Mouse (Mus musculus) olfactory bulb, adult 2 months (tissue): Measurements from ENCODE around the gene U2surp. TPM values are rescaled to one million over a fixed set of nuclear protein-coding genes. Genes with fewer than 3 reads are reported as not detected.

Experiments
- H3K27ac ChIP-seq: fragments of 200-500 bp; 2 replicates; pipeline ENCODE4 v1.5.1; 2012; ENCODE audit warnings: low read depth, low read length; ENCODE audit not compliant: insufficient read depth
- H3K4me1 ChIP-seq: fragments of 200-500 bp; 2 replicates; pipeline ENCODE4 v1.6.1; 2012; ENCODE audit warnings: low read length; ENCODE audit not compliant: control insufficient read depth, insufficient read depth
- H3K4me3 ChIP-seq: fragments of 200-500 bp; 2 replicates; pipeline ENCODE4 v1.5.1; 2012; ENCODE audit warnings: mild to moderate bottlenecking, low read depth, low read length, moderate library complexity; ENCODE audit not compliant: insufficient read depth
- CTCF ChIP-seq: fragments of 200-500 bp; IDR thresholded peaks from 2 replicates; pipeline ENCODE4 v1.5.1; 2012; ENCODE audit warnings: low read depth, mild to moderate bottlenecking, low read length, moderate library complexity; ENCODE audit not compliant: insufficient read depth
- POLR2A ChIP-seq: fragments of 200-500 bp; IDR thresholded peaks from 2 replicates; pipeline ENCODE4 v1.6.1; 2012; ENCODE audit warnings: mild to moderate bottlenecking, low read depth, low read length, moderate library complexity; ENCODE audit not compliant: insufficient read depth
- WGBS: fragments of 180-500 bp; shearing (Covaris S2); methylation state at CpG from one replicate; pipeline ENCODE4 v1.1.7; 2018; 5-methylcytosine and 5-hydroxymethylcytosine counted together
- polyA plus RNA-seq: library from polyadenylated mRNA; stranded (reverse); fragments of >200 nt; gene quantifications from 2 replicates; pipeline ENCODE4 v1.2.4, GENCODE M21; 2012; ENCODE audit warnings: low replicate concordance; ENCODE audit not compliant: missing spikeins, insufficient read depth, insufficient read length

Gene U2surp
- polyA plus RNA-seq, 1 experiment: not detected

- no peak for TF ChIP-seq CTCF
- TF ChIP-seq POLR2A: no peak
- H3K4me3 ChIP-seq: no peak overlapping the region
- H3K27ac ChIP-seq: no peak overlapping the region
- 0 out of 2 replicates have a peak, but pooled peaks cover 3% of the 10 kb centered on the region for H3K4me1 ChIP-seq
Measured at GRCm38 (mm10) chr9:95541208-95541607, 29.4 kb upstream of the U2surp start.

DNA sequence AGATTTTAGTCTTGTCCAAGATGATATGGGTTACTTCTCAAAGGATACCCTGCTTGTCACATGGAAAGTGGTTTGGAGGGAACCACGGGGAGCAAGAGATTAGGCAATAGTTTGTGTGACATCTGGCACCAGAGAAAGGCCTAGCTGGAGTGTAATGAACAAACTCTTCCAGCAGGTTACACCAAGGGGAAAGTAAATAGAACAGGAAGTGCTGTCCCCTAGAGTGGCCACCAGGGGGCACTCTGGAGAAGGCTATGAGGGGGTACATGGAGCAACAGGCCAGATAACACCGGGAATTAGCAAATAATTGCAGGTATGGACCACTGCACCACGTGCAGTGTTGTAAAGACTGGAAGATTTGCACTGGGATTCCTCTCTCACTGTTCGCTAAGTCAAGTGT, 28.7 kb upstream of the U2surp start:
- 57% methylated on average over 4 of the region's 4 CpGs for WGBS
- TF ChIP-seq POLR2A (no peak), CTCF (no peak)

DNA sequence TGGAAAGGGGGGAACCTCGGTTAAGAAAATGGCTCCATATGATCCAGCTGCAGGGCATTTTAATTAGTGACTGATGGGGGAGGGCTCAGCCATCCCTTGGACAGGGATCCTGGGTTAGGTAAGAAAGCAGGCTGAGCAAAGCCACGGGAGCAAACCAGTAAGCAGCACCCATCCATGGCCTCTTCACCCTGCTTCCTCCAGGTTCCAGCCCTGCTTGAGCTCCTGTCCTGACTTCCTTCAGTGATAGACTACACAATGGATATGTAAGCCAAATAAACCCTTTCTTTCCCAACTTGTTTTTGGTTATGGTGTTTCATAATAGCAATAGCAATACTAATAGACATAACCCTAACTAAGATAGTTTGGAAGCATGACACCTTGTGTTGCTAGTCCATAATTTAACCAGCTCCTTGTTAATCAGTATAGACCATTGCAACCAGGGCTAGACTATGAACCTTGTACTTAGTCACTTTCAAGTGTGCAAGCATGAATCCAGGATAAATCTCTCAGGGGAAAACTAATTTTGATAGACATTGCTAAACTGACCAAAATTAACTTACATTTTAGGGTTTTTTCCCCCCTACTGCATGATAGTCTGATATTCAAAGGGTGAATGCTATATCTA, 27.5 kb upstream of the U2surp start:
- Histone ChIP-seq H3K4me1 (0 out of 2 replicates have a peak, but pooled peaks cover 3% of the 10 kb centered on the region), H3K4me3 (no peak overlapping the region), H3K27ac (no peak overlapping the region)
- 73% methylated on average over 2 of the region's 2 CpGs for WGBS
- no peak for TF ChIP-seq CTCF
- TF ChIP-seq POLR2A: no peak

More for the DNA sequence above, 28.7 kb upstream of the U2surp start:
- no peak overlapping the region for H3K4me3 ChIP-seq
- no peak overlapping the region for H3K27ac ChIP-seq
- 0 out of 2 replicates have a peak, but pooled peaks cover 3% of the 10 kb centered on the region for H3K4me1 ChIP-seq

GRCm38 (mm10) chr9:95533817-95534216, 22.0 kb upstream of the U2surp start:
- Histone ChIP-seq H3K27ac (no peak overlapping the region), H3K4me3 (no peak overlapping the region), H3K4me1 (no peaks in the 10 kb centered on the region)
- 31% methylated on average over 6 of the region's 6 CpGs for WGBS
- TF ChIP-seq CTCF: no peak
- TF ChIP-seq POLR2A: no peak

DNA sequence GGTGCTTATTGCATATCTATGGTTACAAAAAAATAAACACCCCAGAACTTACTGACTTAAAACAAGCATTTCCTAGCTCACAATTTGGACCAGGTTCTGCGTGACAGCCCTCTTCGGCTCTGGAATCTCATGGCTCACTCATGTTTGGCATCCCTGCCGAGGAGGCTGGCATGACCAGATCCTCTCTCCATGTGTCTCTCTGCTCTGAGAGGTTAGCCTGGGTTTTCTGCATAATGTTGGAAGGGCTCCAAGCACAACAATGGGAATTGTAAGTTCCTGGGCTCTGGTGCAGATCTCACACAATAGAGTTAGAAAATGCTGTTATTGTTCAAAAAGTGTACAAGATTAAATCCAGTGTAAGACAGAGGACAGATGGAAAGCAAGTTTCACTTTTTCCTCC, 19.3 kb upstream of the U2surp start:
- 41% methylated on average over 3 of the region's 3 CpGs for WGBS

DNA sequence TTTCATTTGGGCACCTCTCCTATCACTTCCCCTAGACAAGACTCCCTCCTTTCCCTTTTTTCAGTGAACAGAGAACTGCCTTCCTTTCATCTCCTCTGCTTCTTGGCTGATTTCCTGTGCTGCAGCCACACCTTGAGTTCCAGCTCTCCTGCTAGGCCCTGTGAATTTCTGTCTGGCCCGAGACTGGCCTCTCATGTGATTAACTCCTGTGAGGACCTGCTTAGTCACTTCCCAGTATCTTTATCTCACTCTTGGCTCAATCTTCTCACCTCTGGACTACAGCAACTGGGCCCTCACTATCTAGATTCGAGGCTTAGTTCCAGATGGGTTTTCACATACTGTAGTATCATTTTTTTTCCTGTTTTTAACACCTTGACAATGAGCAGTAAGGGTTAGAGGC, 15.9 kb upstream of the U2surp start:
- 64% methylated on average over 2 of the region's 2 CpGs for WGBS
- no peaks in the 10 kb centered on the region for H3K4me1 ChIP-seq
- TF ChIP-seq CTCF (no peak), POLR2A (no peak)
- no peak overlapping the region for H3K4me3 ChIP-seq
- no peak overlapping the region for H3K27ac ChIP-seq

More for the DNA sequence above, 19.3 kb upstream of the U2surp start:
- Histone ChIP-seq H3K27ac (no peak overlapping the region), H3K4me1 (no peaks in the 10 kb centered on the region), H3K4me3 (no peak overlapping the region)
- TF ChIP-seq CTCF (no peak), POLR2A (no peak)

DNA sequence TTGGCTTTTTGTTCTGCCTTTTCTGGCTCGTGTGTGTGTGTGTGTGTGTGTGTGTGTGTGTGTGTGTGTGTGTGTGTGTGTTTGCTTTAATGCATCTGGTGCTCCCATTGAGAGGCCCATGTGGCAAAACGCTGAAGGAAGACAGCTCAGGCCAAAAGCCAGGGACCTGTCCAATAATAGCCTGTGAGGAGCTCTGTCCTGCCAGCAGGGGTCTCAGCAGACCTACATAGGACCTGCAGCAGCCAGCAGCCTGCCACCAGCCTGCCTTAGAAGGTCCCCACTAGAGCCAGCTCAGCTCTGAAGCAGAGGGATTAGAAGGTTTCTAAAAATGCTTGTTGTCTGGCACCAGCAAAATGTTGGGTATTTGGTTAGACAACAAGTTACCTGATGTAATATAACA, 14.2 kb upstream of the U2surp start:
- H3K27ac ChIP-seq: no peak overlapping the region
- H3K4me1 ChIP-seq: peaks cover 2% of the 10 kb centered on the region
- TF ChIP-seq POLR2A (no peak), CTCF (no peak)
- no peak overlapping the region for H3K4me3 ChIP-seq
- 4% methylated on average over 2 of the region's 2 CpGs for WGBS

DNA sequence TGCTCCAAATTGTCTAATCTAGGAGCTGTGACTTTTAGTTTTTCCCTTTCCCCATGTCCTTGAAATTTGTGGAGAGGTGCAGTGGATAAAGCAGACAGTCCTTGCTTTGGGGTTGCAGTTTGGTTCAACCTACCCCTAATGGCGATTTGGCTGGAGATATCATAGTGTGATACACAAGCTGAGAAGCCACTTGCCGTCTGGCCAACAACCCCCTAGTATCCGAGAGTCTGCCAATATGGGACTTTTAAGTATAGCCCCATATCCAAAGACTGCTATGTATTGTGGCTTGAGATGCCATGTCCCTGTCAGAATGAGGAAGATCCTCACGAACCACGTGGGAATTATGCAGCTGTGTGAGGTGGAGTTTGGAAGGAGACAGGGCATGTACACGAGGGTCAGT, 13.6 kb upstream of the U2surp start:
- TF ChIP-seq POLR2A (no peak), CTCF (no peak)
- peaks cover 2% of the 10 kb centered on the region for H3K4me1 ChIP-seq
- no peak overlapping the region for H3K27ac ChIP-seq
- 68% methylated on average over 6 of the region's 6 CpGs for WGBS
- no peak overlapping the region for H3K4me3 ChIP-seq

DNA sequence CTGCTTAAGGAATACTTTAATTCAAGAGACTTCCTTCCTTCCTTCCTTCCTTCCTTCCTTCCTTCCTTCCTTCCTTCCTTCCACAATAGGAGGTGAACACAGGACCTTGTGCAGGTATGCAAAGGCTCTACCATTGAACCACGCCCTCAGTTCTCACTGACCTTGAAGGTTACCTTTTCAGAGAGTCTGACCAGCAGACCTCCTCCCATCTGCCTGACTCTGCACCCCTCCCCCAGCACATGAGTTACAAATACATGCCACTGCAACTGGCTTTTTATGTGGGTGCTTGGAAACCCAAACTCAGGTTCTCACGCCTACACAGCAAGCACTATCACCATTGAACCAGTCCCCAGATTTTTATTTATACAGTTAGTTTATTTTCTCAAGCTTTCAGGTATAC, 10.8 kb upstream of the U2surp start:
- no peak for TF ChIP-seq POLR2A
- no peak for TF ChIP-seq CTCF
- H3K4me3 ChIP-seq: no peak overlapping the region
- H3K27ac ChIP-seq: no peak overlapping the region
- 91% methylated on average over 2 of the region's 2 CpGs for WGBS
- peaks cover 2% of the 10 kb centered on the region for H3K4me1 ChIP-seq
